Mouse (Mus musculus): ENCODE measurements around the gene Nkx3-2. TPM values are rescaled to one million over a fixed set of nuclear protein-coding genes. Genes with fewer than 3 reads are reported as not detected.

Nkx3-2 gene
- polyA plus RNA-seq, 1 experiment = not detected

DNA sequence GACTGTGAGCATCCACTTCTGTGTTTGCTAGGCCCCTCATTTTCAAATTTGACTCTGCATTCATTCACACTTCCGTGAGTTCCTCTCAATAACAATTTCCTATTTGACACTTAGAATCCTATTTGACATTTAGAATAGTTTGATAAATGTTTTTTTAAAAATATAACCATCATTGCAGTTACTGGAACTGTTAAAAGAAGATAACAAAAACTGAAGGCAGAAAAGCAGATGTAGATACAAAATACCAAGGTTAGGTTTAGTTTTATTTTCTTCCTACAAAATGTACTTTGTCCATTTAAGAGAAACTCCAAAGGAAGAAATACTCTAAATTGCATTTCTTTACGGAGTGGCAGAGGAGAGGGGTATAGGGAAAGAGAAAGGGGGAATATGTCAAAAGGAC, 37.3 kb upstream of the Nkx3-2 start:
- Histone ChIP-seq H3K36me3 (ENCODE audit: control insufficient read depth, insufficient read depth, low read length) (peaks cover 2% of the 10 kb centered on the region), H3K4me3 (ENCODE audit: control insufficient read depth, low read depth, low read length) (no peak overlapping the region), H3K27me3 (ENCODE audit: control insufficient read depth, insufficient read depth, low read length) (no peaks in the 10 kb centered on the region), H3K27ac (ENCODE audit: control insufficient read depth, insufficient read depth, low read depth, low read length) (no peak overlapping the region), H3K4me1 (ENCODE audit: control insufficient read depth, insufficient read depth, low read length) (no peaks in the 10 kb centered on the region)
- TF ChIP-seq POLR2A (IDR thresholded peaks at IDR 0.05; ENCODE audit: control insufficient read depth, low read depth, low read length) (no peak), CTCF (IDR thresholded peaks at IDR 0.05; ENCODE audit: control insufficient read depth, insufficient read depth, insufficient replicate concordance, low read depth, low read length) (no peak)

DNA sequence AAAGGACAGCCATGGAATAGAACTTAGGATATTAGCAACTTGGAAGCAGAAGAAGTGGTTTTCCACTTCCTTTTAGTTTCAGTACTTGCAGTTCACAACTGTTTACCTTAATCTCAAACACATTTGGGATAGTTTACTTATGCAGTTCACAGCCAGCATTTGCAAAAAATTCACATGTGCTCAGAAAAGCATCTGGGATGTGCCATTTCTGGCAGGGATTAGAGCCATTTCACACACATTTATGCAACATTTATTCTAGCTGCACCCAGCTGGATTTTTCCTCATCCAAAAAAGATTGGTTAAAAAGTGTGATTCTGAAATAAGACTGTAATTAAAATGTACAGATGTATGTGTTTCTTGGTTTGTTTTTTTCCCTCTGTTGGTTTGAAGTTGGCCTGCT, 30.1 kb upstream of the Nkx3-2 start:
- Histone ChIP-seq H3K27me3 (ENCODE audit: control insufficient read depth, insufficient read depth, low read length) (no peaks in the 10 kb centered on the region), H3K4me1 (ENCODE audit: control insufficient read depth, insufficient read depth, low read length) (no peaks in the 10 kb centered on the region; the same call in 1 of the 2 replicates), H3K27ac (ENCODE audit: control insufficient read depth, insufficient read depth, low read depth, low read length) (no peak overlapping the region), H3K4me3 (ENCODE audit: control insufficient read depth, low read depth, low read length) (no peak overlapping the region), H3K36me3 (ENCODE audit: control insufficient read depth, insufficient read depth, low read length) (no peaks in the 10 kb centered on the region; the same call in 1 of the 2 replicates)
- TF ChIP-seq POLR2A (IDR thresholded peaks at IDR 0.05; ENCODE audit: control insufficient read depth, low read depth, low read length) = no peak
- no peak for TF ChIP-seq CTCF (IDR thresholded peaks at IDR 0.05; ENCODE audit: control insufficient read depth, insufficient read depth, insufficient replicate concordance, low read depth, low read length)

DNA sequence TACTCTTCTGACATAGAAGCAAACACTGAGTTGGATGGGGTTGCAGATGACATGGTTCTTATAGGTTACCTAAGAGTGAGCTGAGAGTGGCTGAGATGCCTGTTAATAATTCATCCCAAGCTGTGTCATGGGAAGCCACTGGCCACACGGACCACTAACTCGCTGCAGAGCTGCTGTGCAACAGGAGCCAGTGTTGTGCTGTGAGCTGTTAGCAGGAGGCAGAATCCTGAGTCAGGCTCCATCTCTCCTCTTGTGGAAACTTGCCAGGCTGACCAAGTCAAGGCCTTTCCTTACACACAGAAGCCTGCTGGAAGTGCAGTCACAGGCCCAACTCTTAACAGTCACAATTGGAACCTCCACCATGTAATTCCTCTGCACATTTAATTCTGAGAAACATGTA, 26.2 kb upstream of the Nkx3-2 start:
- TF ChIP-seq POLR2A (IDR thresholded peaks at IDR 0.05; ENCODE audit: control insufficient read depth, low read depth, low read length) (no peak), CTCF (IDR thresholded peaks at IDR 0.05; ENCODE audit: control insufficient read depth, insufficient read depth, insufficient replicate concordance, low read depth, low read length) (no peak)
- H3K4me1 ChIP-seq (ENCODE audit: control insufficient read depth, insufficient read depth, low read length) = no peaks in the 10 kb centered on the region; the same call in 1 of the 2 replicates
- no peaks in the 10 kb centered on the region; the same call in 1 of the 2 replicates for H3K36me3 ChIP-seq (ENCODE audit: control insufficient read depth, insufficient read depth, low read length)
- H3K27me3 ChIP-seq (ENCODE audit: control insufficient read depth, insufficient read depth, low read length) = no peaks in the 10 kb centered on the region
- no peak overlapping the region for H3K4me3 ChIP-seq (ENCODE audit: control insufficient read depth, low read depth, low read length)
- H3K27ac ChIP-seq (ENCODE audit: control insufficient read depth, insufficient read depth, low read depth, low read length) = no peak overlapping the region

DNA sequence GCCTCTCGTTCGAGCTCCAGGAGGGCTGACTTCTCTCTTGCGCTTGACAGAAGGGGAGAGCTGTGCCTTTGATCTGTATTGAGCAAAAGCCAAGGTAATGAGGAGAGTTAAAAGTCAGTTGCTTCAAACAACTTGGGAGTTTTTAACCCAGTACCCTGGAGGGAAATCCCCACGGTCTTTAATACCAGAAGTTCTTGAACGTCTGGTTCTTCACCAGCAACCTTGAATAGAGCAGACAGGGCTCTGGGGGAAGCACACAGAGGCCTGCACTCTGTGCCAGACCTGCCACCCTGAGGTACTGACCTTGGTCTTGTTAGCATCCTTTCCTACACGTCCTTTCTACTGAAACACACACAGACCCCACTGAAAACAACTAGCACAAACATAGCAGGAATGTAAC, 24.6 kb upstream of the Nkx3-2 start:
- H3K4me3 ChIP-seq (ENCODE audit: control insufficient read depth, low read depth, low read length) = no peak overlapping the region
- no peaks in the 10 kb centered on the region for H3K4me1 ChIP-seq (ENCODE audit: control insufficient read depth, insufficient read depth, low read length)
- H3K27ac ChIP-seq (ENCODE audit: control insufficient read depth, insufficient read depth, low read depth, low read length) = no peak overlapping the region
- TF ChIP-seq POLR2A (IDR thresholded peaks at IDR 0.05; ENCODE audit: control insufficient read depth, low read depth, low read length) (no peak), CTCF (IDR thresholded peaks at IDR 0.05; ENCODE audit: control insufficient read depth, insufficient read depth, insufficient replicate concordance, low read depth, low read length) (no peak)
- no peaks in the 10 kb centered on the region for H3K27me3 ChIP-seq (ENCODE audit: control insufficient read depth, insufficient read depth, low read length)
- no peaks in the 10 kb centered on the region; the same call in 1 of the 2 replicates for H3K36me3 ChIP-seq (ENCODE audit: control insufficient read depth, insufficient read depth, low read length)

DNA sequence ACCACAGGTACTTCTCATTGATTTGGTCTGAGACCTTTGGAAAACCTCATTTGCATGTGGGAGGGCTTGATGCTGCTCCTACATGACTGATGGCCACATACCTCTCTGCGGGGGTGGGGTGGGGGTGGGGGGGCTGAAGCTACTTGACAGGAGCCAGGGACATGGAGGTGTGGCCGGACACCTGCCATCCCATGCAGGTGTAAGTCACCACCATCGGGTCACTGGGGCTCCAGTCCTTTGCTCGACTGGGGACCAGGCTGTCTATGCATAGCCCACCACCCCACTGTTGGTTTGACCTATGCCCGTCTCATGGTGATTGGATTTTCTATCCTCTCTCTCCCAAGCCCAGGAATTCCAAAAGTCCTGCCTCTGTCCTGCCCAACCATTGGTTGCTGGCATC, 17.6 kb upstream of the Nkx3-2 start:
- no peak overlapping the region for H3K4me3 ChIP-seq (ENCODE audit: control insufficient read depth, low read depth, low read length)
- no peaks in the 10 kb centered on the region; the same call in 1 of the 2 replicates for H3K4me1 ChIP-seq (ENCODE audit: control insufficient read depth, insufficient read depth, low read length)
- H3K27ac ChIP-seq (ENCODE audit: control insufficient read depth, insufficient read depth, low read depth, low read length) = no peak overlapping the region
- TF ChIP-seq POLR2A (IDR thresholded peaks at IDR 0.05; ENCODE audit: control insufficient read depth, low read depth, low read length) (no peak), CTCF (IDR thresholded peaks at IDR 0.05; ENCODE audit: control insufficient read depth, insufficient read depth, insufficient replicate concordance, low read depth, low read length) (no peak)
- no peaks in the 10 kb centered on the region for H3K27me3 ChIP-seq (ENCODE audit: control insufficient read depth, insufficient read depth, low read length)
- no peaks in the 10 kb centered on the region for H3K36me3 ChIP-seq (ENCODE audit: control insufficient read depth, insufficient read depth, low read length)

DNA sequence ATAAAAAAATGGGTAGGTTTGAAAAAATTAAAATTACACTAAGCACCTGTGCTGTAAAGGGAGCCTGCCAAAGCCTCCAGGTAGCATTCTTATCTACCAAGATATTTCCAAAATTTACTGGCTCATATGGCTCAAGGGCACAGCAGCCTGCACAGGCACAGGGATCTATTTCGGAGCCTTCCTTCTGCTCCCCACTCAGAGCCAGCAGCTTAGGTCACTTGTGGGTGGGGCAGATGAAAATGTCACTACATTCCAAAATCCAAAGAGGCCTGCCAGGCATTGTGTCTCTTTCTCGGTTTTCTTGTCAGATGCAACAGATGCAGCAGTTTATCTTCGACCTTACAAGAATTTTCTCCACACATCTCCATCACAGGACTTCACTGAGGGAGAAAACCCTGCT, 15.7 kb upstream of the Nkx3-2 start:
- TF ChIP-seq CTCF (IDR thresholded peaks at IDR 0.05; ENCODE audit: control insufficient read depth, insufficient read depth, insufficient replicate concordance, low read depth, low read length) (no peak), POLR2A (IDR thresholded peaks at IDR 0.05; ENCODE audit: control insufficient read depth, low read depth, low read length) (no peak)
- H3K4me1 ChIP-seq (ENCODE audit: control insufficient read depth, insufficient read depth, low read length) = no peaks in the 10 kb centered on the region; the same call in 1 of the 2 replicates
- no peaks in the 10 kb centered on the region for H3K36me3 ChIP-seq (ENCODE audit: control insufficient read depth, insufficient read depth, low read length)
- H3K27ac ChIP-seq (ENCODE audit: control insufficient read depth, insufficient read depth, low read depth, low read length) = no peak overlapping the region
- H3K27me3 ChIP-seq (ENCODE audit: control insufficient read depth, insufficient read depth, low read length) = no peaks in the 10 kb centered on the region
- no peak overlapping the region for H3K4me3 ChIP-seq (ENCODE audit: control insufficient read depth, low read depth, low read length)

DNA sequence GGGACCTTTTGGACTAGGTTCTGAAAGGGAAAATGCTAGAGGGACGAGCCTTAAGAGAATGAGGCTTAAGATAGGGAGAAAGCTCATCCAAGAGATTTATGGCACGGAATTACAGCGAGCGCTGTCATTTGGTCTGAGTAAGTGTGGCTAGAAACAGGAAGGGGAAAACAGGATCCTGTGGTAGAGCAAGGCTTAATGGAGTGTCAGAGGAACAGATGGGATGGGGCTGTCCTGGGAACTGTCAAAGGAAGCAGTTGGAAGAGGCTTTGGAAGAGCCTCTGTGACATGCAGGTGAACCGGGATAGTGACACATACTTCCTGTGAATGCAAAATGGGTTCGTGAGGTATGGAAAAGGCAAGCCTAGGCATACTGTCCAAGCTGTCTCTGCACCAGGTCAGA, 11.4 kb upstream of the Nkx3-2 start:
- Histone ChIP-seq H3K27me3 (ENCODE audit: control insufficient read depth, insufficient read depth, low read length) (no peaks in the 10 kb centered on the region), H3K4me1 (ENCODE audit: control insufficient read depth, insufficient read depth, low read length) (no peaks in the 10 kb centered on the region), H3K27ac (ENCODE audit: control insufficient read depth, insufficient read depth, low read depth, low read length) (no peak overlapping the region), H3K4me3 (ENCODE audit: control insufficient read depth, low read depth, low read length) (no peak overlapping the region), H3K36me3 (ENCODE audit: control insufficient read depth, insufficient read depth, low read length) (no peaks in the 10 kb centered on the region)
- TF ChIP-seq POLR2A (IDR thresholded peaks at IDR 0.05; ENCODE audit: control insufficient read depth, low read depth, low read length) = no peak
- no peak for TF ChIP-seq CTCF (IDR thresholded peaks at IDR 0.05; ENCODE audit: control insufficient read depth, insufficient read depth, insufficient replicate concordance, low read depth, low read length)

DNA sequence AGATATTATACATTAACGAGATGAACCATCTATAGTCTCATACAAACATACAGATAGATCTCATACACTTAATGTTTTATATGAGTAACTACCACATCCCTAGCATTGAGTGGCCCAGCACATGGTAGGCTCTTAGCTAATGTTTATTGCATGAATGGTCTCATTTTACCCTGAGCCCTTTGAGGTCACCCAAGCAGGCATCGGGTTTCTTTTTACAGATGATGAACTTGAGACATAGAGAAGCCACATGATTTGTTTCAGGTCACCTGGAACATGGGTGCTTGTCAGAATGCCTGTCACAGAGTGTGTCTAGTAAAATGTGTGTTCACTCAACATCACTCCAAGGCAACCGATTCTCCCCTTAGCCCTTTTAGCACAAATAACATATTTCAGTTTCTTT, 11.0 kb upstream of the Nkx3-2 start:
- Histone ChIP-seq H3K4me3 (ENCODE audit: control insufficient read depth, low read depth, low read length) (no peak overlapping the region), H3K27me3 (ENCODE audit: control insufficient read depth, insufficient read depth, low read length) (no peaks in the 10 kb centered on the region), H3K36me3 (ENCODE audit: control insufficient read depth, insufficient read depth, low read length) (no peaks in the 10 kb centered on the region), H3K27ac (ENCODE audit: control insufficient read depth, insufficient read depth, low read depth, low read length) (no peak overlapping the region), H3K4me1 (ENCODE audit: control insufficient read depth, insufficient read depth, low read length) (no peaks in the 10 kb centered on the region)
- TF ChIP-seq CTCF (IDR thresholded peaks at IDR 0.05; ENCODE audit: control insufficient read depth, insufficient read depth, insufficient replicate concordance, low read depth, low read length) (no peak), POLR2A (IDR thresholded peaks at IDR 0.05; ENCODE audit: control insufficient read depth, low read depth, low read length) (no peak)
